Mouse (Mus musculus): Measurements from ENCODE around the gene Zbtb8a.

- no peak for TF ChIP-seq GATA1 (IDR thresholded peaks at IDR 0.05; ENCODE audit: borderline replicate concordance, low read length)
- no peak for TF ChIP-seq FLI1 (IDR thresholded peaks at IDR 0.05; ENCODE audit: low read length)
These were observed 21.9 kb upstream of the Zbtb8a start for GRCm38 (mm10) chr4:129399813-129400212.
